Mouse (Mus musculus): ENCODE results near the gene Dip2c.

Gene Dip2c

DNA sequence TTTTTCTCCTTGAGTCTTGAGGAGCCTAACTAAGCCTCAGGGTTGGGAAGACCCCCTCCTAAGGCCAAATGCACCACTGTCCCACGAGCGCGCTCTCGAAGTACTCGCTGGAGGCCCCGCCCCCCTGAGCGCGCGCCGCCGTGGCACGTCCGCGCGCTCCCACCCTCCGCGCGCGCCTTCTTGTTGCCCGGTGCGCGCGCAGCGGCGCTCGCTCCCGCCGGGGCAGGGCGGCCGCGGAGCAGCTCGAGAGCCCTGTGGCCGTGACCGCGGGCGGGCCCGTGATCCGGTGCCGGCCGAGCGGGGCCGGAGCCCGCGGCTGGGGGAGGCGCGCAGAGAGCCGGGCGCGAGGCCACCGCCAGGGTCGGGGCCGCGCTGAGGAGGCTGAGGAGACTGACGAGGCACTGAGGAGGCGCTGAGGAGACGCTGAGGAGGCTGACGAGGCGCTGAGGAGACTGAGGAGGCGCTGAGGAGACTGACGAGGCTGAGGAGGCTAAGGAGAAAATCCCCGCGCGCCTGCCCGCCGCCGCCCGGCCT is at the start of gene Dip2c:
Gene Dip2c, plus strand, starts transcription at position 207 of the 534 bp plus-strand sequence.
- peak; percentile 86 for DNase-seq (ENCODE audit: low spot score)

DNA sequence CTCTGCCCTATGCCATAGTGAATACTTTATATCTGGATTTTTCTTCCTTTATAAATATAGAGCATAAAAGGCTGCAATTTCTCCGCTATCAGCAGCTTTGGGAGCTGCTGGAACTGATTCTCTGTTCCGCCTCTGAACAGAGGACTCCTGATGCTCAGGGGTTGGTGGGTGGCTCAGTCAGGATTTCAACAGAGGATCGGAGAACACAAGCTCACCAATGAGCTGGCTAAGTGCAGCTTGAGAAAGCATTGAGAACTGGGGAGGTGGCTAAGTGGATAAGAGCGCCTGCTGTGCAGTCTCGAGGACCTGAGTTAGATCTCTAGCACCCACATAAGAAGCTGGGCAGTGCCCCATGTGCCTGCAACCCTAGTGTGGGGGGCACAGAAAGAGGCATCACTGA is 49.2 kb upstream of the Dip2c start:
- no peak for DNase-seq (ENCODE audit: low spot score)

DNA sequence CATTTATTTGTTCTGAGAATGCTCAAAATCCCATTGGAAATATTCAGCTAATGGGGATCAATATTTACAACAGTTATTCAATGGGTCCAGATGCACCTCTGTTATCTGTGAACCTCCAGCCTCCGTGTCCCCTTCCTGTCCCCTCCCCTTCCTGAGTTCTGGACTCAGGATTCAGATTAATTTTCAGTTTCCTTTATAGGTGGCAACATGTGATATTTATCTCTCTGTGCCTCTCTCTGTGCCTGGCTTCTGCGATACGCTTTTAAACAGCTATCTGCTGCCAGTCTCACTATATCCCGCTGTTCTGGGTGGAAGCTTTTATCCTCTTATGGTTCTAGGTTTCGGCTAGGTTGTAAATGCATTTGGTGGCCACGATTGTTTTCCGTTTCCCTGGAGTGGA is 38.8 kb upstream of the Dip2c start:
- no peak for DNase-seq (ENCODE audit: low spot score)

DNA sequence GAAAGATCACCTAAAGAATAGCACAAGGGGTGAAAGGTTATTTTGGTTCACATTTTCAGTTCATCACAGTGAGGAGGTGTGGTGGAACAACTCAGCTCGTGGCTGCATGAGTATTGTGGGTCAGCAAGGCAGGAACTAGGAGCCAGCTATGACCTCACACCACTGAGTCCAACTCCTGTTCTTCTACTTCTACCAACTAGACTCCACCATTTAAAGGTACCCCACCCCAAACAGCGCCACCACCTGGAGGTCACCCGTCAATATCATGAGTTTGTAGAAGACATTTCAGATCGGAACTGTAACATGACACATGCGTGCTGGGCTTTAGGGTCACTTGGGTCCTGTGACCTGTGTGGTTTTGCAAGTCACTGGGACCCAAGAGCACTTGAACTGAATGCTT is 37.2 kb upstream of the Dip2c start:
- no peak for DNase-seq (ENCODE audit: low spot score)

DNA sequence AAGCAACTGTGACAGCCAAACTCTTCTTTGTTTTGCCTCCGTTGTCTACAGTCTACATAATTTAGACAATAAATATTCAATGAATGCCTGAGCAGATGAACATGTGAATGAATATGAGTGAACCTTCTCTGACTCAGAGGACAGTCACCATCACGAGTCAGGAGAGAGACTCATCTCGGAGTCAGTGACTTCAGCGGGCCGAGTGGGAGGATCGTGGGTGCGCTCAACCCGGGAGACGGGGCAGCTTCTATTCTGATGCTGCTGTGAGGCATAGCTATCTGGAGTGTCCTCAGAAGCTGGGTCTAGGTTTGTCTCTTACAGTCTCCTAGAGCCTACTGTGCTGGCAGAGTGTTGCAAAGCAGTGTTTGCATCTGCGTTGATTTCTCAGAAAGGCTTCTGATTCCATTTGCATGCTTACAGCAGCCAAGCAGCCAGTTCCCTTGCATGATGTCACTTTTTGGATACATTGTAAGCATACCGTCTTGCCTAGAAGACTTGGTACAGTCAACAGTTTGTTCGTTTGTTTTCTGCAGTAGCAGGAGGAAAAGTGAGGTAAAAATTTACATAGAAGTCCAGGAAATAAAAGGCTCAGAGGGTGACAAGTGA is 36.6 kb upstream of the Dip2c start:
- DNase-seq (ENCODE audit: low spot score) = no peak

DNA sequence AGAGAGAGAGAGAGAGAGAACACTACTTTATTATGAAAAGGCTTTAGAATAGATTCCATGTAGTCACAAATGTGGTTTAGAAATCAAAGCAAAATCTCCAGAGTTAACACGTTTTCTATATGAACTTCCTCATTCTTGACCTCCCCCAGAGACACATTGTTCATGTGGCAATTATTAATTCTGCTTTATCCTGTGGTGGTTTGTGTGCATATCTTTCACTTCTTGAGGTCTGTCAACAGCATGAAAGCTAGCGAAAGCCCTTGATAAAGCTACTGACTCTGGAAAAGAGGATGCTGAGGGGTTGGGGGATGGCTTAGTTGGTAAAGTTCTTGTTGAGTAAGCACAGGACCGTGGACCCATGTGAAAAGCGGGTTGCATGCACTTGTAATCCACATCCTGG is 14.6 kb upstream of the Dip2c start:
- no peak for DNase-seq (ENCODE audit: low spot score)

DNA sequence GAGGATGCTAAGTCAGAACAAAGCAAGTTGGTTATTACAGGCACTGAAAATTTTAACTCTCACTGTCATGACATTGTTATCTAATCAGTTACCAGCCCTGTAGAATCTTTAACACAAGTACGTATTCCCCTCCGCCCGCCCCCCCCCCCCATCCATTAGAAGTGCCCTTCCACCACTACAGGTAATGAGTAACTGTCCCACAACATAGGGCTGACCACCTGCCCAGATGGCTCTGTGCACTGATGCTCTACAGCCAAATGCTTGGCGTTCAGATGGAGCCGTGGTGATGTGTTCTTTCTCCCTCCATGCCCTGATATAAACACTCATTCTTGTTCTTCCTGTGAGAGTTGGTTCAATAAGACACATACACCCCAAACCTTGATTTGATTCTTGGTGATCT is 10.8 kb upstream of the Dip2c start:
- no peak for DNase-seq (ENCODE audit: low spot score)

DNA sequence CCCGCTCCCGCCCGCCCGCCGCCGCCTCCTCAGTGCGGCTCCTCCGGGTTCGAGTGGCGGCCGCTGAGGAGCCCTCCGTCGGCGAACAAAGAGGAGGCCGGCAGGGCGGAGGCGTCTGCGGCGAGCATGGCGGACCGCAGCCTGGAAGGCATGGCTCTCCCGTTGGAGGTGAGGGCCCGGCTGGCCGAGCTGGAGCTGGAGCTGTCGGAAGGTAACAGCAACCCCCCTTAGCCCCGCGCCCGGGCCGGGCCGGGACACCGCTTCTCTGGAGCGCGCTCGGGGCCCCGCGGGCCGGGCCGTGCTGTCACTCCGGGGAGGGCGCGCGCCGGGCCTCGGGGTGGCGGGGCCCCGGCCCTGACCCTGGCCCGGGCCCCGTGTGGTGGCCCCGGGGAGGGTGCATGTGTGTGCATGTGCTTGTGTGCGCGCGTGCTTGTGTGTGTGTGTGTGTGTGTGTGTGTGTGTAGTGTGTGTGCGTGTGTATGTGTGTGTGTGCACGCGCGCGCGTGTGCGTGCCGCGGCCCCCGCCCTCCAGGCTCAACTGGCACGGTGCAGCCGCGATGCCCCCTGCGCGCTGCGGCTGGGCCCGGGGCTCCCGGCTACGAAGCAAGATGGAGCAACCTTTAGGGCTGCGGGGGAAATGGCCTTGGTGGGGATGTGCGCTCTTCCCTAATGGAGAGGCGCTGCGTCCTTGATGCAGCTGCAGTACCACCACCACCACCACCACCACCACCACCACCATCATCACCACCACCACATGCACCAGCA is 710 bp downstream of the Dip2c start:
- peak; percentile 49 for DNase-seq (ENCODE audit: low spot score)

DNA sequence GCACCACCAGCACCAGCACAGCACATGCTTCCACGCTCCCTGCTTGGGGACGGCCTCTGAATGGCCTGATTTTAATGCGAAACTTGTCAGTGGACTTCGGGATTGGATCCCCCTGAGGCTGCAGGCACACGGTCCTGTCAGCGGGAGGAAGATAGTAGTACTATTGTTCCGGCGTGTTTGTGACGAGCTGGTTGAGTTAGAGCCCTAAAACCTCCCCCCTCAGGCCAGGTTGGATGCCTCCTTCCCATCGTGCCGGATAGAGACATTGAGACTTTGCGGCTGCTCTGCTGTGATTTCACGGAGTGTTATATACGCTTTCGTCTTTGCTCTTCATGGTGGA is 1.3 kb downstream of the Dip2c start:
- peak; percentile 8 for DNase-seq (ENCODE audit: low spot score)

DNA sequence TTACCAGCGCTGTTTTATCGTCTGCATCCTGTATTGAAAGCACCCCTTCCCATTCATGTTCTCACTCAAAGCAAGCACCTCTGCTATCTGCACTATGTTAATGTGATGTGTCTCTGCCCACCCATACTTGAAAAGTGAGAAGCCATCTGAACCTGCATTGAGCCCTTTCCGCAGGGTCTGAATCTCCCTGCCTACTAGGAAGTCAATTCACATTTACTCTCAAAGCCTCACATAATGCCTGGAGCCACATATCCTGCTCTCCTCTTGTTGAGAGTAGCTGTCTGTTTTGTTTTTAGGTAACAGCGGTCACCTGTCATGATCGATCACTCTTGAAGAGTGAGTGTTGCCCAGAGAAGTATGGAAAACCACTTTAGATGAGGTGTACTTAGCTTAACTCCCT is 2.3 kb downstream of the Dip2c start:
- DNase-seq (ENCODE audit: low spot score) = no peak

DNA sequence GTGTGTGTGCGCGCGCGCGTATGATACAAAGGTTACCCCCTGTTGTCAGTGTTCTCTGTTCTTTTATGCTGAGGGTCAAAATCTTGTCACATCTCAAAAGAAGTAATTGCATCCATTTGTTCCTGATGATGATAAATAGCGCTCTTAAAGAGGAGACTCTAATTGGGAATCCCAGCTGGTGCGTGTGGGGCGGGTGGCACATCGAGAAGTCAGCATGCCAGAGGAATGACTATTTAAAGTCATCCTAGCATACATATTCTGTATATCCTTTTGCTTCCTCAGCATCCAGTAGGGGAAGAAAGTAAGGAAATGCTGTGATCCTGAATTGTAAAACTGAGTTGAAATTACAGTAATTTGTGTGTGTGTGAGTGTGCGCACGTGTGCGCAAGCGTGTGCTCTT is 6.7 kb downstream of the Dip2c start:
- no peak for DNase-seq (ENCODE audit: low spot score)

DNA sequence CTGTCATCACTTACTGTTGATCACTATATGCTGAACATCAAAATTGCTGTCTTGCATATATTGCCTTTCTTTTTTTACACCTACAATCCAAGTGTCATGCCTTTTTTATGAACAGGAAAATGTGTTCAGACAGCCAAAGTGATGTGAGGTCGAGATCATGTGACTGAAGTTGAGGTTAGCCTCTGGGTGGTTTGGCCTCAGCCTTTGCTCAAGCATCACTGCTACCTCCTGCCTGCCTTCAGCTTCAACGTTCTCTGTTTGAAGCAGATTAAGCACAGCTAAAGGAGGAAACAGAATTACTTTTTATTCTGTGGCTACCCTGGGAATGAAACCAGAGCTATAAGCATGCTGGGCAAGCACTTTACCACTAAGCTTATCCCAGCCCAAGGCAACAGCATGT is 13.6 kb downstream of the Dip2c start:
- DNase-seq (ENCODE audit: low spot score) = no peak

DNA sequence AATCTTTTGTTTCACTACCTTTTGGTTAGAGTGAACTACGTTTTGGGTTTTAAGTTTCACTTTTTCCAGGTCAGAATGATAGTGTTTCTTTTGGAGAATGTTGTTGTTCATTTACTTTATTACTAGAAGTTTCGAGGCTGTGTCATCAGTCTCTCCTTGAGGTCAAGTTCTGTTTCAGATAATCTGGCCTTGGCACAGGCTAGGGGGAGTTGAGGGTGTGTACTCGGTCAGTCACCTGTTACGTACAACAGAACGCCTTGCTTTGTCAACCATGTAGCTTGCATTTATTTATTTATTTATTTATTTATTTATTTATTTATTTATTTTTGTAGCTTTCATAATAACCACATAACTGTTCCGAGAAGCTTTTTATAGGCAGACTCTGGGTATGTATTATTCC is 20.0 kb downstream of the Dip2c start:
- no peak for DNase-seq (ENCODE audit: low spot score)

DNA sequence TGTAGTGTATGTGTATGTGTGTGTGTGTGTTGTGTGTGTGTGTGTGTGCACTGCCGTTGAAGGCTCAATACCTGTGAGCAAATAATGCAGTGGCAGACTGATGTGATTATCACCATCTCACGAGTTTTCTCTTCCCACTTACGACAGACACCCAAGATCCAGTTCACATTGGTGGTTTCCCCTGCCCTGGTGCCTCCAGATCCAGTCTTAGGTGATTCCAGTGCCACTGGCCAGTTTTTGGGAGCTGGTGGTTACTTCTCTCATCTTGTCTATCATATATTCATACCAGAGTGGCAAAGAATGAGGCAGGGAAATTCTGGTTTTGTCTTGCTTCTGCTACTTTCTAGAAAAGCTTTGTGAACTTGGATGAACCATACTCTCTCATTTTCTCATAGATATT is 20.9 kb downstream of the Dip2c start:
- DNase-seq (ENCODE audit: low spot score) = no peak

DNA sequence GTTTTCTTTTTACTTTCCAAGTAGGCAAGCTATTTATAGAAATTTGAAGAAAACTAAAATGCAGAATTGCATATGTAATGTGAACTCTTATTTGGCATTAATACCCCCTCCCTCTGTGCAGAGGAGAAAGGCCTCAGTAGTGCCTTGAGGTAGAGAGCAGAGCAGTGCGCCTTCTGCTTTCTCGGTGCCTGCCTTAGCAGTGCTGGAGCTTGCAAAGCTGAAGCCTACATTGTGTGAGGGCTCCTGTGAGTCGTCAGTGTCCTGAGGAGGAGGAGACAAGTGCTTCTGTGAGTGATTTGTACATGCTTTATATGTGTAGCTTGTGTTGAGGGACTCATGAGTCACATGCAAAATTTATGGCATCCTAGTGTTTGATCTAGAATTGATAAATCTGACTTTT is 21.4 kb downstream of the Dip2c start:
- no peak for DNase-seq (ENCODE audit: low spot score)

DNA sequence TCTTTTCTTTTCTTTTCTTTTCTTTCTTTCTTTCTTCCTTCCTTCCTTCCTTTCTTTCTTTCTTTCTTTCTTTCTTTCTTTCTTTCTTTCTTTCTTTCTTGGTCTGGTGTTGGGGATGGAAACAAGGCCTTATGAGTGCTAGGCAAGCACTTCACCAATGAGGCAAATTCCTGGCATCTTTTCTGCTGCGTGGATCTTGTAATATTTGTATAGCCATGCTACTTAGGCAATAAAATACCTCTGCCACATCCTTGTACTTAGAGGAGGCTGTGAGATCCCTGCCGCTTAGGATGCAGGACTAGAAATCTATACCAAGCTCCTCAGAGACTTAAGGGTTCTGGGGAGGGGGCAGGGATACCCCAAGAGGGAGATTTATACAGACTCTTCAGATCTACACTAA is 23.3 kb downstream of the Dip2c start:
- DNase-seq (ENCODE audit: low spot score) = no peak

DNA sequence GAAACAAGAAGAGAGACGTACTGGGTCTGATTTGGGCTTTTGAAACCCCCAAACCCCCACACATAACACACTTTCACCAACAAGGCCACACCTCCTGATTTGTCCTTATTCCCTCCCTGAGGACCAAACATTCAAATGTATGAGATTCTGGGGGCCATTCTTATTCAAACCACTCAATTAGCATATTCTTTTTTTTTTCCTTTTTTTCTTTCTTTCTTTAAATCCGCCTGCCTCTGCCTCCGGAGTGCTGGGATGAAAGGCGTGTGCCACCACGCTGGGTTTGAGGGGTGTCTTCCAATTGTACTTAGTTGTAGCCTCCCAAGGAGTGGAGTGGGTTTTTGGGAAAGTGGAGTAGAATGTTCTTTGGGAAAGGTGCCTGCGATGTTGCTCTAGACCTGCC is 32.5 kb downstream of the Dip2c start:
- DNase-seq (ENCODE audit: low spot score) = no peak

DNA sequence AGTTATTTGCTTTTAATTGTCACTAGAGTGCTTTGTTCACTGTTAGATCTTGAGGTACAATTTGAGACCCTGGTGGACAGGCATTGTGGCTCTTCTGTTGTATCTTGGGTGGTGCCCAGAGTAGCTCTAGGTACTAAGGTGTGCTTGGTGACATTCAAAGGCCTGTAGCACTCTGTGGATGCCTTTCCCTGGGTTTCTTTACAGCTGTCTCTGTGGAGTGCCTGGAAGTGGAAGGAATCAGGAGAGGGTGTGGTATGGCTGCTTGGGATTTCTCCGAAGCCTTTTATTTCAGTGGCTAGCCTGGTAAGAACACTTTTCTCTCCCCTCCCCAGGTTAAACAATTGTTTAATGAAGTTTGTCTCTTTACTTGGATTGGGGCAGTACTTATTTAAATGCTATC is 34.5 kb downstream of the Dip2c start:
- DNase-seq (ENCODE audit: low spot score) = no peak

DNA sequence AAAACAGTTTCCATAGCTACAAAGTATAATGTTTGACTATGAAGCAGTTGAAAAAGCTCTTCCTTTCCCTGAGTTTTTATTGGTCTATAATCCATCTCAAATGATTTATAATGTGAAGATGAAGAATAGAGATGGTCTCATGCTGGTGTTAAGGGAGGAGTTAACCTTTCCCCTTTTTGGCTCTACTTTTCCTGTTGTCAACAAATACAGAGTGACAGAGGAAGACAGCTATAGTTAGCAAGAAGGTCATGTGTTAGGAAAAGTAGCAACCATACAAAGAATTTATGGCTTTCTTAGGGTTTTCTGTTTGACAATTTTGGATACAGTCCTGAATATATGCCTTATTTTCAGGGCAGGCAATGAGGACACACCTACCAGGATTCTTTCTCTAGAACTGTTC is 36.6 kb downstream of the Dip2c start:
- no peak for DNase-seq (ENCODE audit: low spot score)

DNA sequence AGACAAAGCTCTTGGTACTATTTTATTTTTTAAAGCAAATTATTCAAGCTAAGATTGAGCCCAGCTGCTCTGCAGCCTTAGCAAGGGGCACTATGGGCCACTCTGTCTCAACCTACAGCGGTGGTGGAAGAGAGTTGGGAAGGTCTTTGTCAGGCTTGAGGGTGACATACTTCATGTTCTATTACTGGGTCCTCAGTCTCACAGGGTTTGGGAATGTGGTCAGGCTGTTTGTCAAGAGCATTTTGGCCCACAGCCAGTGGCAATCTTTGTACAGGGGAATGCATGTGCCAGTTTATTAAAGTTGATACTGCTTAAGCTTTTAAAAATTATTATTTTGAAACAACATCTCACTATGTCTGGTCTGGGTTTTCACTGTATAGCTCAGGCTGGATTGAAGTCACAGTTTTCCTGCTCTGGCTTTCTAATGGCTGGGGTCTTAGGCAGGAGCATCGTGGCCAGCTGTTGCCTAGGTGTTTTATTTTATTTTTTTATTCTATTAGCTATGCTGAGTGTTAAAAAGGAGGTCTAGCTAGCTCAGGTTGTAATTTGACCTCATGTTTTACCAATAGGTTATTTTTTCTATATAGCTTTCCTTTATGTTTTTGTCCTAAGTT is 37.9 kb downstream of the Dip2c start:
- DNase-seq (ENCODE audit: low spot score) = peak; percentile 22

DNA sequence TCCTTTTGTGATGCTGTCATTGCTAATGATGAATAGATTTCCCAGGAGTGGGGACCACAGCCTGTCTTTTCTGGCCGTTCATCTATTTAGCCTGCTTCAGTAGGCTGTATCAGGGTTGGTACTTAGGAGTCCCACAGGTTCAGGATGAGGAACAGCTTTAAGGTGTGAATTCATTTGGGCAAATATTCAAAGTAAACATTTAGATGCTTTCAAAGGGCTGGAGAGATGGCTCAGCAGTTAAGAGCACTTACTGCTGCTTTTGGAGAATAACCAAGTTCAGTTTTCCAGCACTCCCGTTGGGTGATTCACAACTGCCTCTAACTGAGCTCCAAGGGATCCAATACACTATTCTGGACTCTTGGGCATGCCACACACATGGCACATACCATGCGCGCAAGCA is 38.4 kb downstream of the Dip2c start:
- no peak for DNase-seq (ENCODE audit: low spot score)

DNA sequence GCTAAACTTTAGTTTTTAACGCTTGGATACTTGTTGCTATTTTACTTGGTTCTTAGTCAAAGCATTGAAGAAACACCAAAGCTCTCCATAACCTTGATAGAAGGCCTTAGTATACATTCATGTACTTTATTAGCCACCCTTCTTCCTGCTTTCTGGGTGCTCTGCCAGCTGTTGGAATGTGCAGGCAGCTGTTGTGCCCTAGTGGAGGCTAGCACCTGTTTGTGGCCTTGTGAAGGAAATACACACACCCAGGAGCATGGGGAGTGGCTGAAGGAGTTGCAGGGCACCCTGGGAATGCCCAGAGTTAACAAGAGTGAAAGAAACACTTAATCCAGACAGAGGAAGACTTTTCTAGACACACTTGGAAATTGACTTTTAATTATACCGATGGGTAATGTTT is 43.4 kb downstream of the Dip2c start:
- DNase-seq (ENCODE audit: low spot score) = no peak

DNA sequence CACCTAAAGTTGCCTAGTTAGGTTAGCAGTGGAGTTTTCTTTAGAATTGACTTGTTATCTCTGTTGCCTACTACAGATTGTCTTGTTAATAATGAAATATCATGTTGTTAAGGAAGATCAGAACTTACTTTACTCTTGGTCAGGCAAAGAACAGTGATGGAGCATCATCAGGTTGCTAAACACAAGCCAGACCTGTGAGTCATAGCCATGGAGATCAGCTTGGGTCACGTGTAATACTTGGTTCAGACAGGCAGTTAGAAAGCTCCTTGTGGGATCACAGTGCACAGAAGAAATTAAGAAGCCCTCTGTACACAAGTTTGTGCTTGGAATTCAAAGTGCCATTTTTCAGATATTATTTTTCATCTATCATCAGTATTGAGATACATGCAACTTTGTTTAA is 48.9 kb downstream of the Dip2c start:
- no peak for DNase-seq (ENCODE audit: low spot score)

All from urinary bladder, postnatal 14 days (tissue).